Mouse (Mus musculus) liver, embryonic 15.5 days (tissue): Measurements from ENCODE around the gene Cdh12. TPM values are rescaled to one million over a fixed set of nuclear protein-coding genes. Genes with fewer than 3 reads are reported as not detected.
"Not testable (repeated sequence)": the region's sequence is repeated elsewhere in the genome, so short reads cannot be mapped to it uniquely, and the experiment has no call there.

Experiments used
- ATAC-seq: fragments of 200-750 bp; cut with Nextera tagmentation; 2 replicates; pipeline ENCODE4 v1.8.0; 2017; ENCODE audit warnings: moderate number of reproducible peaks, mild to moderate bottlenecking, moderate library complexity; ENCODE audit not compliant: insufficient read depth
- H3K27ac ChIP-seq: fragments of 300-500 bp; sonication (generic); replicated peaks from 2 replicates; pipeline ENCODE4 v1.5.1; 2015; ENCODE audit warnings: mild to moderate bottlenecking, inconsistent platforms
- H3K27me3 ChIP-seq: fragments of 300-500 bp; sonication (generic); 2 replicates; pipeline ENCODE4 v1.6.1; 2015; ENCODE audit warnings: mild to moderate bottlenecking, inconsistent platforms
- H3K36me3 ChIP-seq: fragments of 300-500 bp; sonication (generic); replicated peaks from 2 replicates; pipeline ENCODE4 v1.6.1; 2015; ENCODE audit warnings: moderate library complexity, mild to moderate bottlenecking, inconsistent platforms
- H3K4me1 ChIP-seq: fragments of 300-500 bp; sonication (generic); replicated peaks from 2 replicates; pipeline ENCODE4 v1.6.1; 2015; ENCODE audit warnings: inconsistent platforms
- H3K4me2 ChIP-seq: fragments of 300-500 bp; sonication (generic); 2 replicates; pipeline ENCODE4 v1.6.1; 2015; ENCODE audit warnings: moderate library complexity, mild to moderate bottlenecking, inconsistent platforms
- H3K4me3 ChIP-seq: fragments of 300-500 bp; sonication (generic); replicated peaks from 2 replicates; pipeline ENCODE4 v1.5.1; 2015; ENCODE audit warnings: mild to moderate bottlenecking, inconsistent platforms
- H3K9ac ChIP-seq: fragments of 300-500 bp; sonication (generic); 2 replicates; pipeline ENCODE4 v1.6.1; 2015; ENCODE audit warnings: moderate library complexity, mild to moderate bottlenecking, inconsistent platforms
- H3K9me3 ChIP-seq: fragments of 300-500 bp; sonication (generic); replicated peaks from 2 replicates; pipeline ENCODE4 v1.6.1; 2016; ENCODE audit warnings: inconsistent platforms
- WGBS: fragments of 180-500 bp; shearing (Covaris S2); methylation state at CpG from one replicate; pipeline ENCODE4 v1.1.7; 2015; ENCODE audit warnings: mixed read lengths; ENCODE audit not compliant: insufficient replicate concordance; 5-methylcytosine and 5-hydroxymethylcytosine counted together
- polyA plus RNA-seq: library from polyadenylated mRNA; unstranded; fragments of >200 nt; fragmentation: Nextera tagmentation; extraction: Ambion mirVana; gene quantifications from 2 replicates; pipeline ENCODE4 v1.2.1, GENCODE M21; 2015

Cdh12 gene
- polyA plus RNA-seq, 1 experiment from 2014 or later, result not detected

GRCm38 (mm10) chr15:20591599-20591998 lies 142.5 kb downstream of the Cdh12 start:
- 43% methylated on average over 5 of the region's 5 CpGs for WGBS
- H3K27ac ChIP-seq, result no peak overlapping the region
- no peak for ATAC-seq

GRCm38 (mm10) chr15:20605751-20606150 lies 156.7 kb downstream of the Cdh12 start:
- 65% methylated on average over 3 of the region's 3 CpGs for WGBS
- H3K27ac ChIP-seq, H3K4me1 ChIP-seq, H3K36me3 ChIP-seq, H3K4me3 ChIP-seq, H3K27me3 ChIP-seq, H3K9me3 ChIP-seq, H3K9ac ChIP-seq, H3K4me2 ChIP-seq, ATAC-seq: not testable (repeated sequence)

More at GRCm38 (mm10) chr15:20591599-20591998, 142.5 kb downstream of the Cdh12 start:
- Histone ChIP-seq H3K36me3 (no peaks in the 10 kb centered on the region), H3K4me1 (no peaks in the 10 kb centered on the region), H3K4me3 (no peak overlapping the region), H3K4me2 (no peak overlapping the region), H3K27me3 (no peaks in the 10 kb centered on the region), H3K9me3 (no peaks in the 10 kb centered on the region), H3K9ac (no peak overlapping the region)

- Histone ChIP-seq H3K4me2 (no peak overlapping the region), H3K4me3 (no peak overlapping the region), H3K27me3 (no peaks in the 10 kb centered on the region), H3K9ac (no peak overlapping the region), H3K27ac (no peak overlapping the region), H3K9me3 (no peaks in the 10 kb centered on the region), H3K36me3 (no peaks in the 10 kb centered on the region), H3K4me1 (no peaks in the 10 kb centered on the region)
- no peak for ATAC-seq
- 58% methylated on average over 2 of the region's 2 CpGs for WGBS
Observed at GRCm38 (mm10) chr15:20634593-20634992, 185.5 kb downstream of the Cdh12 start.

GRCm38 (mm10) chr15:20639155-20639554 lies 190.1 kb downstream of the Cdh12 start:
- H3K4me1 ChIP-seq, result no peaks in the 10 kb centered on the region
- no peak overlapping the region for H3K9ac ChIP-seq
- no peaks in the 10 kb centered on the region for H3K9me3 ChIP-seq
- ATAC-seq, result no peak
- H3K27ac ChIP-seq, result no peak overlapping the region
- 62% methylated on average over 2 of the region's 2 CpGs for WGBS
- no peaks in the 10 kb centered on the region for H3K27me3 ChIP-seq
- H3K36me3 ChIP-seq, result no peaks in the 10 kb centered on the region
- H3K4me3 ChIP-seq, result no peak overlapping the region
- H3K4me2 ChIP-seq, result no peak overlapping the region

GRCm38 (mm10) chr15:20642905-20643414 lies 193.9 kb downstream of the Cdh12 start:
- Histone ChIP-seq H3K4me1 (no peaks in the 10 kb centered on the region), H3K4me2 (no peak overlapping the region), H3K27me3 (no peaks in the 10 kb centered on the region), H3K27ac (no peak overlapping the region), H3K36me3 (no peaks in the 10 kb centered on the region), H3K9ac (no peak overlapping the region), H3K4me3 (no peak overlapping the region), H3K9me3 (no peaks in the 10 kb centered on the region)
- WGBS, result 54% methylated on average over 3 of the region's 3 CpGs
- no peak for ATAC-seq

GRCm38 (mm10) chr15:20660221-20660620 lies 211.2 kb downstream of the Cdh12 start:
- H3K4me2 ChIP-seq, result no peak overlapping the region
- H3K9ac ChIP-seq, result no peak overlapping the region
- no peak overlapping the region for H3K4me3 ChIP-seq
- no peaks in the 10 kb centered on the region for H3K36me3 ChIP-seq
- no peaks in the 10 kb centered on the region for H3K9me3 ChIP-seq
- WGBS, result 50% methylated on average over 2 of the region's 2 CpGs
- H3K27ac ChIP-seq, result no peak overlapping the region
- no peak for ATAC-seq
- H3K27me3 ChIP-seq, result no peaks in the 10 kb centered on the region
- no peaks in the 10 kb centered on the region for H3K4me1 ChIP-seq

- Histone ChIP-seq H3K4me3 (no peak within 1 kb of the TSS), H3K36me3 (no peaks in the 10 kb centered on the region), H3K4me1 (no peaks in the 10 kb centered on the region), H3K9me3 (no peaks in the 10 kb centered on the region), H3K27ac (no peak within 1 kb of the TSS), H3K9ac (no peak within 1 kb of the TSS), H3K27me3 (no peaks in the 10 kb centered on the region), H3K4me2 (no peak within 1 kb of the TSS)
- ATAC-seq, result no peak
- WGBS, result 66% methylated on average over 10 of the region's 10 CpGs
Observed at GRCm38 (mm10) chr15:20666650-20667049, 217.6 kb downstream of the Cdh12 start, which contains the start of gene Acot10. Gene Acot10, minus strand, starts transcription at chr15:20666750.

- Histone ChIP-seq H3K9ac (no peak overlapping the region), H3K4me3 (no peak overlapping the region), H3K9me3 (no peaks in the 10 kb centered on the region), H3K4me2 (no peak overlapping the region), H3K4me1 (no peaks in the 10 kb centered on the region), H3K36me3 (no peaks in the 10 kb centered on the region), H3K27me3 (no peaks in the 10 kb centered on the region), H3K27ac (no peak overlapping the region)
- ATAC-seq, result no peak
Observed at GRCm38 (mm10) chr15:20667350-20667749, 218.3 kb downstream of the Cdh12 start.

- no peak overlapping the region for H3K9ac ChIP-seq
- no peaks in the 10 kb centered on the region for H3K4me1 ChIP-seq
- 48% methylated on average over 1 of the region's 1 CpGs for WGBS
- no peaks in the 10 kb centered on the region for H3K27me3 ChIP-seq
- no peak overlapping the region for H3K27ac ChIP-seq
- no peak overlapping the region for H3K4me3 ChIP-seq
- ATAC-seq, result no peak
- no peak overlapping the region for H3K4me2 ChIP-seq
- H3K36me3 ChIP-seq, result no peaks in the 10 kb centered on the region
- no peaks in the 10 kb centered on the region for H3K9me3 ChIP-seq
Observed at GRCm38 (mm10) chr15:20667989-20668388, 218.9 kb downstream of the Cdh12 start.

GRCm38 (mm10) chr15:20669507-20669906 lies 220.4 kb downstream of the Cdh12 start:
- H3K4me2 ChIP-seq, H3K9ac ChIP-seq, ATAC-seq, H3K27me3 ChIP-seq, H3K36me3 ChIP-seq, H3K27ac ChIP-seq, H3K4me3 ChIP-seq, H3K4me1 ChIP-seq, H3K9me3 ChIP-seq: not testable (repeated sequence)
- WGBS, result 47% methylated on average over 2 of the region's 2 CpGs

GRCm38 (mm10) chr15:20682719-20683118 lies 233.7 kb downstream of the Cdh12 start:
- H3K27ac ChIP-seq, result no peak overlapping the region
- H3K27me3 ChIP-seq, result no peaks in the 10 kb centered on the region
- no peak overlapping the region for H3K9ac ChIP-seq
- H3K4me1 ChIP-seq, result no peaks in the 10 kb centered on the region
- H3K4me3 ChIP-seq, result no peak overlapping the region
- H3K9me3 ChIP-seq, result no peaks in the 10 kb centered on the region
- WGBS, result 52% methylated on average over 2 of the region's 2 CpGs
- ATAC-seq, result no peak
- H3K36me3 ChIP-seq, result no peaks in the 10 kb centered on the region
- no peak overlapping the region for H3K4me2 ChIP-seq

- H3K4me1 ChIP-seq, result no peaks in the 10 kb centered on the region
- H3K36me3 ChIP-seq, result no peaks in the 10 kb centered on the region
- H3K4me3 ChIP-seq, result no peak overlapping the region
- H3K9me3 ChIP-seq, result no peaks in the 10 kb centered on the region
- H3K27me3 ChIP-seq, result no peaks in the 10 kb centered on the region
- H3K9ac ChIP-seq, result no peak overlapping the region
- 68% methylated on average over 5 of the region's 5 CpGs for WGBS
- H3K27ac ChIP-seq, result no peak overlapping the region
- H3K4me2 ChIP-seq, result no peak overlapping the region
- no peak for ATAC-seq
Observed at GRCm38 (mm10) chr15:20684200-20684599, 235.1 kb downstream of the Cdh12 start.
